Mouse (Mus musculus) kidney, postnatal 25 days (tissue): Measurements from ENCODE around the gene Slc36a4.
A peak's percentile ranks its signal among the peaks of the same experiment; 100 is the strongest.

ENCODE experiments used
- DNase-seq, 2 experiments: peaks; one replicate each; pipeline ENCODE4 v3.0.0; 2021; ENCODE audit warnings: mixed read lengths in 2 of 2

The Slc36a4 gene

DNA sequence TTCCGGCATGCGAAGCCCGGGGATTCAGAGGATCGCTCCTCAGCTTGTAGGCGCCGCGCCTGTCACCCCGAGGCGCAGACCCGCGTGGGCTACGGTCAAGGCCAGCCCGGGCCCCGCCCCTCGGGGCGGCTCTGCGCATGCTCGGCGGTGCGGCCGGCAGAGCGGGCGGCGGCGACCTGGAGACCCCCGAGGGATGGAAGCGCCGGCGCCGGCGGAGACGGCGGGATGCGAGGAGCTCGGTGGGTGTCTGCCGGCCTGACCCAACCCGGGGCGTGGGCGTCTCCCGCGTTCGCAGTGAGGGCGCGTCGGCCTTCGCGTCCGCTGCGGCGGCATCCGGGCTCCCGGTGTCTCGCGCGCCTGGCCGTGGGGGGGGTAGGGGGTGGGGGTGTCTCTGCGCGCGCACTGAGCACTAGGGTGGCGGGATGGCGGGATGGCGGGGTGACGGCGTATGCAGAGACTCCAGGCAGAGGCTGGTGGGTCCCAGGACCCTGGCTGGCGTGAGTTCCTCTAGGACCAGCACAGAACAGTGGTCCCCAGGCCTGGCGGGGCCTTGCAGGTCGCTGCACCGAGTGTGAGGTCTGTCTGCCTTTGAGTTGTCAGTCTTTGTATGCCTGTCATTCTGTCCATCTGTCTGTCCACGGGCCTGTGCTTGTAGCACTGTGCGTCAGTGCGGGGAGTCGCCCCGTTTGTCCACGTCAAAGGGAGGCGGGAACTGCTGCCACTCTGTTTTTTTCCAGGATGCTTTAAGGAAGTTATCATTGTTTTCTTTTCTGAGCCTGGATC is at the start of gene Slc36a4:
Slc36a4 (plus strand) TSS at position 140 of the 783 bp plus-strand sequence.
- peak; percentile 75 to 87 for DNase-seq

DNA sequence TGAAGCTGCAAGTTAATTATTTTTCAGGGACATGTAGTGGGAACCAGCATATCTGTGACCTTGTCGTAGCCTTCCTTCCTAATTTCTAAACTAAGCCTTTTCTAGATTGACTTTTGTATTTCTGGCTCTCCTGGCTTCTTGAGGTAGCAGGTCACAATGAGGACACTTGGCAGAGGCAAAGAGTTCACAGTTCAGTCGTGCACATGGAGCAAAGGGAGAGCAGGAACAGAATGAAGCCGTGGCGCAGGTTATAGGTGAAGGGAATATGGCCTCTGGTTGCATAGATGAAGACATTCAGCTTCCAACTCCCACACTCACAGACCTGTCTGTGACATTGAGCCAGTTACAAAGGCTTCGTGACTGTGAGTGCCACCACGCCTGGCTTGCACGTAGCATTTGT is 44.9 kb upstream of the Slc36a4 start:
- DNase-seq, result peak; percentile 62 to 72

DNA sequence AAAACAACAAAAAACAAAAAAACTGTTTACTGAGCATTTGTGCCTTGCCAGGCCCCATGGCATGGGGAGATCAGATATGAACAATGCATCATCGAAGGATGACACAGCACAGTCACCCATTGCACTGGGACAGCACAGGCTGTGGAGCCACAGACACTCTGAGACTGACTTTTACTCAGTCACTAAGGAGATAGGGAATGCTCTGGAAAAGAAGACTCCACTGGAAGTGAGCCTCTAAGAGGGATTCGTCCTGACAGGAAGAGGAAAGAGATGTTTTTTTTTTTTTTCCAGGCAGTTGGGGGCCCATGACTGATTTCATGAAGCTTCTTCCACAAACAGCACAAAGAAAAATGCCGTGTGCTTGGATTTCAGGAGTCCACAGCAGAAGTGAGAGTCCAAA is 40.1 kb upstream of the Slc36a4 start:
- no peak for DNase-seq

DNA sequence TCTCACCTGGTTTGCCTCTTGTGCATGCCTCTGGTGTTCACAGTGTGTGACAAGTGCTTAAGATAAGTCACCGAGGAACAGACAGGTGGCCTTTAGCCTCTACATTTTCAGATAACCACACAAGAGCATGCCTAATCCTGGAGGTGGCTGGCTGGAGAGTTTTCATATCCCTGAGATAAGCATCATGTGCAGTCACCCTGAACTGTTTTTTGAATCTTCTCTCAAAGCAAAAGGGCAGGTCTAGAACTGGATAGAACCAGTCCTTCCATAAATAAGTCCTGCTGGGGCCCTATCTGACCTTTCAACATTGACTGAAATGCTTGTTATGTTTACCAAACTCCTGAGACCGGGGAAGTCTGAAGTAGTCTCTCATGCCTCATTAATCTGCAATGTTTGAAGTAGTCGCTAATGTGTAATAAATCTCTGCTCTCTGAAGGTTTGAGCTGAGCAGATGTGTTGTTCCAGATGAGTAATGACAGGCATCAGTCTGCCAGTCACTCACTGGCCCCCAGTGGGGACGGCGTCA is 39.5 kb upstream of the Slc36a4 start:
- DNase-seq, result peak; percentile 19 to 44

DNA sequence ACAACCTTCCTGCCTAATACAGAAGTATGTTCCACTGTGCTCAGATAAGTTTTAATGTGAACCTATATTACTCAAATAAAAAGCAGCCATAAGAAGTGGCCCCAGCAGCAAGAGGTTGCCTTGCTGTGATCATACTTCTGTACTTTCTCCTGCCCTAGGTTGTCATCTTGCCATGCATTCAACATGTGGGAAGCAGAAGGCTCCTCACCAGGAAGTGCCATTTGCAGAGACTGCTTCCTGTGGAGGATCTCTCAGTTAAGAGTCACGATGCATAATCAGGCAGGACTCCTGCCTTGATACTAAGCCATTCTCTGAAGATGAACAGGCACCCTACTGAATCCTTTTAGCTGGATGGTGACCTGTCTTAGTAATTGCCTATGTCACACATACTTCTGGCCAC is 37.3 kb upstream of the Slc36a4 start:
- DNase-seq, result no peak

DNA sequence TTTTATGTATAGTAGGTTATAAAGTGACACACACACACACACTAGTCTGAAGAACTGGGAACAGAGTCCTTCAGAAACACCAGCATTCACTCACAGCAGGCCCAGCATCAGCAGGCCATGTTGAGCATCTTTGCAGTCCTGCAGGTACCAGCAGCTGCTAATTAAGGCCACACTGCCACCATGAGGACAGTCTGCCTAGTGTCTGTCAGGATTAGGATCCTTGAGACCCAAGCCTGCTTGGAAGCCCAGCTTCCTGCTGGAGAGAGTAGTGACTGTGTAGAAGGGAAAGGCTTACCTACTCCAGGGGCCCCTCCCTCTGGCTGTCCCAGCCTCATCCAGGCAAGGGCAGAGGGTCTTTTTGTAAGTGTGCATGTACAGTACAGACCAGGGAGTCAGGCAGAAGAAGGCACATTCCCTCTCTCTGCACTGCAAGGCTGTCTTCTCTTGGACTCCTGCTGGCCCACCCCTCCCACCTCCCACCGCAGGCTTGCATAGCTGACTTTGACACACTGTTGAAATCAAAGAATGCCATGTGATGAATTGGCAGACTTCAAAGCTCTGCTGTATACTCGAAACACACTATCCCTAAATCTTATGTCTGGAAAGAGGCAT is 27.6 kb upstream of the Slc36a4 start:
- DNase-seq, result peak; percentile 90 to 91

DNA sequence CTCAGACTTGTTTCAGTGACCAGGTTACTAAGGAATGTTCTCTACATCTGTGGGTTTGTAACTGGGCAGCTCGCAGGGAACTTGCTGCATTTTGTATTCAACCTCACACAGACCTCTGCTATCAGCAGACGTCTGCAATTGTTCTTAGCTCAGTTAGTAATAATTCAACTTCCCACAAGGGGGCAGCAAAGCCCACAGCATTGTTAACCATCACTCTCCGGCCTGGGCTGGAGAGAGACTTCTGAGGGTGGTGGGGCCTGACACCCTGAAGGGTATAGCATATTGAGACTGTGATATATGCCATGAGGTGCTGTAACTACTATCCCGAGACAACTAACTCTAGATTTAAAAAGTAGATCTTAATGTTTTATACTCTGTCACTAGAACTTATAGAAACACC is 24.3 kb upstream of the Slc36a4 start:
- peak; percentile 50 to 81 for DNase-seq

DNA sequence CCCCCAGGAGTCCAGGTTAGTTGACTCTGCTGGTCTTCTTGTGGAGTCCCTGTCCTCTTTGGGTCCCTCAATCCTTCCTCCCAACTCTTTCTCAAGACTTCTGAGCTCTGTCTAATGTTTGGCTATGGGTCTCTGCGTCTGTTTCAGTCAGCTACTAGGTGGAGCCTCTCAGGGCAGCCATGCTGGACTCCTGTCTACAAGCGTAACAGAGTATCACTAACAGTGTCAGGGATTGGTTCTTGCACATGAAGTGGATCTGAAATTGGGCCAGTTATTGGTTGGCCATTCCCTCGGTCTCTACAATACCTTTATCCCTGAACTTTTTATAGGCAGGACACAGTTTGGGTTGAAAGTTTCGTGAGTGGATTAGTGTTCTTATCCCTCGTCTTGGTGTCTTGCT is 22.2 kb upstream of the Slc36a4 start:
- no peak for DNase-seq

DNA sequence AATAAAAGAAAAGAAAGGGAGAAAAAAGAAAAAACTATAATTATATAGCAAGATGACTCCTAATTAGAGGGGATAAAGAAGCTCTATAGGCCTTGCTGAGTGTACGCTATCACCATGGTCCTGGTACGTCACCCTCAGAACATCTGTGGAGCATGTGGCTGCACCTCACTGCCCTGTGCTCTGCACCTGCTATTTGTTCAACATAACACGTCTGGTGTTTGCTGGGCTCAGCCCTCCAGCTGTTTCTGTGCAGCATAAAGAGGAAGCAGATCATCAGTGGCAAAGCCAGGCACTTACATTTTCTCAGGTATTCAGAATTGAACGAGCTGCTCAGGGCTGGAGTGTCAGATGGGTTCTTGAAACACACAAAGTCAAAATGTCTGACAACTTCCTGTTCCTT is 15.7 kb upstream of the Slc36a4 start:
- no peak for DNase-seq

DNA sequence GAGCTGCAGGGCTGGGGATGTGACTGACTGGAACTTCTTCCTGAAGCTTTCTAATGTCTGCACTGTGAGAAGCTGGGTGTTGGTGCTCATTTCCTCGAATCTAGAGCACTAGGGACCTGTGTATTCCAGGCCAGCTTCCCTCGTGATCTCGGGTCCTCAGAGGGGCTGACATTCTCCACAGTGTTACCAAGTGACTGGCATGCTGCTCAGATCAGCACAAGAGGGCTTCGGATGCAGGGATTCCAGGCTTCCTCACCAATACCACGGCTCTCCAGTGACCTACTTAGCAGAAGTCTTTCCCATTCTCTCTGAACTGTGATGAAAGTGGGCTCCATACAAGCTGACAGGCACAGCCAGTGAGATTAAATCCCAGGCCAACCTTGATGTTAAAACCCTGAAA is 14.5 kb upstream of the Slc36a4 start:
- DNase-seq, result no peak

DNA sequence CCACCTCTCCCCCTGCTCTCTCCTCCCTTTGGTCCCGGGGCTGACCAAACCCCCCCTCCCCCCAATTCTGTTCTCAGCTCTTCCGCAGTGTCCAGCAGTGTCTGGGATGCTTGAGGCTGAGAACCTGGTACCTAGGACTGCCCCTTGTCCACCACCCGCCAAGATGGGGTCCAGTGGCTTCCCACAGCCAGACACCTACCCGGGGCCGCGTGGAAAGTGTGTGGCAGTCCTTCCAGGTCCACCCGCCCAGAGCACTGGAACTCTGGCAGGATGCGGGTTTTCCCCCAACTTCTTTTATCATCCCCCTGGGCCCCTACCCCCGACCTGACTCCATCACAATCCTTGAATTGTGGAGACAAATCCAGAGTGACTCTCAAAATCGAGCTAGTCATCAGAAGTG is 3.8 kb upstream of the Slc36a4 start:
- DNase-seq, result no peak

DNA sequence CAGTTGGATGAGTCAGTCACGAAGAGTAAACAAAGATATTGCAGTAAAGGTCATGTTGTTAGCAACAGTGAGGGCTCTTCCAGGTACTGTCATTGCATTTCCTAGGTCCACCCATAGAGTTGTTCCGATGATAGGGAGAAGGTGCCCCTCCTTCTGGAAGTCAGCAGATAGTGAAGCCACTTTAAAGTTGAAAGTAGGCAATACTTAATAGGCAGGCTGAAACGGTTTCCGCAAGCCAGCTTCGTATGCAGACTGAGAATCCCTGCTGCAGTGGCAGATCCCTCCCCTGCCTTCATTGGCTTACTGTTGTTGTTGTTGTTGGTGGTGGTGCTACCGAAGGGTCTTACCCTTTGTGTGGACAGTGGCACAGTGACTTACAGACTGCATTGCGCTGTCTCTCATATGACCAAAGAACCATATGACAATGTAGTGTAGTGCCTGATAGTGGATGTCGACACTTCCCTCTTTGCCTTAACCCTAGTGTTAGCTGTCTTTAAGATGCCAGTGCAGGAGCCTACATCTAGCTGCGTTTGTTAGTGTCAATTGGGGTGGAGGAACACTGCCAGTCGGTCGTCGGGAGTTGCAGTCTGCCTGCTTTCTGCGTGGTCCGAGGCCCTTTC is 449 bp upstream of the Slc36a4 start:
- no peak for DNase-seq

DNA sequence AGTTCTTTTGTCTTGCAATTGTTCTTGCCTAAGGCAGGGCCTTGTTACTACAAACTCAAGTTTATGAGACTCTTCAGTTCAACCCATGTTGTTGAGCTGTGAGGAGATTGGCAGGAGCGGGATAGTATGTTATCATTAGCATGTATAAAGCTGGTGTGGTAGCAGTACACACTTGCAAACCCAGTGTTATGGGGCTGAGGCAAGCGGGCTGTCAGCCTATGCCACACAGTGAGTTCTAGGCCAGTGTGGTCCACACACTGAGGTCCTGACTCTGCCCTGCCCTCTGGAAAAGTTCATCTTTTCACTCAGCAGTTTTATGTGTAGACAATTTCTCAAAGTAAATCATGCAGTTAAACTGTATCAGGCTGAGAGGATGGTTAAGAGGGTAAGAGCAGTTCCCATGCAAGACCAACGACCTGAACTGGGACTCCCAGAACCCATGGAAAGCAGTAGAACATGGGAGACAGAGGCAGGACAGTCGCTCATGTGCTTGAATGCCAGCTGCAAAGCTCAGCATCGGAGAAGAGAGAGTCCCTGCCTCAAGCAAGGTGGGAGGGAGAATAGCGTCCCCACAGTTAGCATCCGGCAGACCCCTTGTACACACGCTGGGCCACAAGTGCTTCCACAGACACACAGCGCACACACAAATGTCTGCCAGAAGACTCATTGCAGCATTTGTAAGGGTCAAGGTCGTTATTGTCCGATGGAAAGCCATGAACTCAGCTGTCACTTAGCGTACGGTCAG is 1.5 kb downstream of the Slc36a4 start:
- DNase-seq, result no peak

DNA sequence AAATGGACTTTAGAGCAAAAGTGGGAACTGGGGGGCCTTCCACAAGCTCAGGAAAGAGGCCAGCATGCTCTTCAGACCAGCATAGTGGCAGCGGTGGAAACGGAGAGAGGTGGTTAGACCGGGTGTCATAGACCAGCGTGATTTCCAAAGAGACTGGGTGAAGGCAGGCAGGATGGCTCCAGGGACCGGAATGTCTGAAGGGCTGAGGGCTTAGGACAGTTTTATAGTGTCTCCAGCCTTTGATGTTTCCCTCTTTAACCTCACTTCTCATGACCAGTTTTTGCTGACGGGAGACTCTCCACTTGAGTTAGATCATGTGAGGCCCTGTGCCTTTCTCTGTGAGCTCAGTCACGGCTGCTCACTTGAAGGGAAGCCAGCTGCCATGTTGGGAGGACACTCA is 2.1 kb downstream of the Slc36a4 start:
- DNase-seq, result no peak

DNA sequence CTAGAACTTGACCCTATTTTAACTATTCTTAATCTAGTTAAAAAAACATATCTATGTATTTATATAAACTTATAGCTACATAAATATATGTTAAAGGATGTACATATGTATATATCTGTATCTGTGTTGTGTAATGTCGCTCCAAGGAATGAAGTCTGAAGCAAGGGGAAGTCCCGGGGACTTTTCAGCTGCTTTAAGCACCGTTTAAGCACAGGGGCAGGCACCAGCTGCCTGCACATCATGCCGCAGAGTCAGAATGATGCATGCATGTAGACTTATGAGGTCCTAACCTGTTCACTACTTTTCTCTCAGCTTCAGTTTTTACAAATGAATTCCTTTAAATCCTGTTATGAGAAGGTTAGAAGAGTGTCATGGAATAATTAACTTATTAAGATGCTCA is 5.3 kb downstream of the Slc36a4 start:
- DNase-seq, result no peak

DNA sequence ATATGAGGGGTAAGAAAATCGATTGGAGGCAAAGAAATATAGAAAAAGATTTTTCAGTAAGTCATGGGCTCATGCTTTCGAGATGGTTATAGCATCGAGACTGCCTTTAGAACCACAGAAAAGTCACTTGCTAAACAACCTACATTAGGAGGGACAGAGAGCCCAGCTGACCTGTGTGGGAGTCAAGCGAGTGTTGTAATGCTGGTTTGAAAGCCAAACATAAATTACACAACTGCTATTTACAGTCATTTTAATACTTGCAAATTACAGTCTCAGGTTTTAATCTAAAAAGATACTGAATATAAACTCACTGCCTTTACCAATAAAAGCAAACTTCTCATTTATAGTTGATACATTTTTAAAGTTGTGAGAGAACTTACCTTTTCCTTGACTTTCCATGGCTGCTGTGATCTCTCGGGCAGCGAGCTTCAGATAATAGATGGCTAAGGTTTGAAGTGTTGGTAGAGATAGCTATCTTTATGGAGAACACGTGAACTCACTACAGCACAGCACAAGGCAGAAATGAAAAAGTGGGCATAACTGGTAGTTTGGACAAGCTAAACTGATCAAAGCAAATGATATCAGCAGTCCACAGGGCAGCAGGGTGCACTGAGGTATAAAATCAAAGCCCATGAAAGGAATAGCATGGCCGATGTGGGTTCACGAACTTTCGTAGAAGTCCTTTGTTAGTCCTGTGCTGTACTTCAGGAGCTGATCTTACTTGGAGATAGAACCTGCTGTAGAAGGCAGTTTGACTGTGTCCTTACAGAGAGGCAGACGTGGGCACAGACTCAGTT is 5.9 kb downstream of the Slc36a4 start:
- DNase-seq, result no peak

DNA sequence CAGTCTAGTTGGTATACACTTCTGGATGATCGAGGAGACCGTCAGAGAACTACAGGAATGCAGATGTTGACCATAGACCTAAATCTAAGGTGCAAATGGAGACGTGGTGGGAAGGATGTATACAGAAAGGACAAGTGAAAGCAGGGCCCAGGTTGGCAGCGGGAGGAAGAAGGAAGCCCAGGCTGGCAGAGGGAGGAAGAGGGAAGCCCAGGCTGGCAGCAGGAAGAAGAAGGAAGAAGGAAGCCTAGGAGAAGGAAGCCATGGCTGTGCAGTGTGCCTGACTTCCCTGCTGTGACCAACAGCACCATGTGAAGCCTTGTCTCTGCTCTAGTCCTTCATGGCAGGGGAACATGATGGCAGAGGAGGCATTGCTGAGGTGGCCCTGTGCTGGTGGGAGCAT is 7.8 kb downstream of the Slc36a4 start:
- no peak for DNase-seq

DNA sequence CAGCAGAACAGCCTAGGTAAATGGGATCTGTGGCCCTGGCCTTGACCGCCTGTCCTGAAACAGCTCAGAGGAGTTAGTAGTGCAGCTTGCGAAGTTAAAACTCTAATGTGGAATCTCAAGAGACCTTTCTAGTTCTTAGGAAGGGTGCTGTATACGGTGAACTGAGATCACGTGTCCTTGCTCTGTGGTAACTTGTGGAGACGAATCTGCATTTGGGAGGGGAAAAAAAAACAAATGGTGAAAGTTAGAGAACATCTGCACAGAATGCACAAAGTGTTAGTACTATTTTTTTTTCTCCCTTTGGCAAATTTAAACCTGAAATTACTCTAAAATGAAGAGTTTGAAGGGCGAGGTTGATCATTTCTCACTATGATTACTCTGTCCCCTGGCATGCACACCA is 8.8 kb downstream of the Slc36a4 start:
- no peak for DNase-seq

DNA sequence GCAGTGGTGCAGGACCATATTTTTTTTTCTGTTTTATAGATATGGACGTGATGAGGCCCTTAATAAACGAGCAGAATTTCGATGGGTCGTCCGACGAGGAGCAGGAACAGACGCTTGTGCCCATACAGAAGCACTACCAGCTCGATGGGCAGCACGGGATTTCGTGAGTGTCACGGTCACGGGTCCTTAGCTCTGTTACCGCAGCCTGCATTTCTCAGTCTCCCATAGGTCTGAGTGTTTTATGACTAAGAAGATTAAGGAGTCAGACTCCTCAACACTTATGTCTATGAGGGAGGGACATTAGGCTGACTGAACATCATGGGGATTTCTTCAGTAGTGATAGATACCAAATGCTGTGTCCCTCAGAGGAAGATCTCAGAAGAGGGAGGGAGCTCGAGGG is 10.1 kb downstream of the Slc36a4 start:
- DNase-seq, result no peak

DNA sequence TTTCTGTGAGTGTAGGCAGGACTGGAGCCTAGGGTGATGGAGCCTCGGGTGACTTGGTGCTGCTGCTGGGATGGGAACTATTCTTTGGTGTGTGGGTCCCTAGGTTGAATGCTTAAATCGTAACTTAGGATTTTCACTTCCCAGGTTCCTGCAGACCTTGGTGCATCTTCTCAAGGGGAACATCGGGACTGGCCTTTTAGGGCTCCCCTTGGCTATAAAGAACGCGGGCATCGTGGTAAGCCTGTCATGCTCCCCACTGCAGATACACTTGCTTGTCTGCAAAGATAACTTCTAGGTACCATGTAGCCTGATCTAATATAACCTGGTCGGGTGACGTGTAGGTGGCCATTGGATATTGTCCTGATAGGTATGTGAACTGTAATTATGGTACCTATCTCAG is 11.0 kb downstream of the Slc36a4 start:
- no peak for DNase-seq

DNA sequence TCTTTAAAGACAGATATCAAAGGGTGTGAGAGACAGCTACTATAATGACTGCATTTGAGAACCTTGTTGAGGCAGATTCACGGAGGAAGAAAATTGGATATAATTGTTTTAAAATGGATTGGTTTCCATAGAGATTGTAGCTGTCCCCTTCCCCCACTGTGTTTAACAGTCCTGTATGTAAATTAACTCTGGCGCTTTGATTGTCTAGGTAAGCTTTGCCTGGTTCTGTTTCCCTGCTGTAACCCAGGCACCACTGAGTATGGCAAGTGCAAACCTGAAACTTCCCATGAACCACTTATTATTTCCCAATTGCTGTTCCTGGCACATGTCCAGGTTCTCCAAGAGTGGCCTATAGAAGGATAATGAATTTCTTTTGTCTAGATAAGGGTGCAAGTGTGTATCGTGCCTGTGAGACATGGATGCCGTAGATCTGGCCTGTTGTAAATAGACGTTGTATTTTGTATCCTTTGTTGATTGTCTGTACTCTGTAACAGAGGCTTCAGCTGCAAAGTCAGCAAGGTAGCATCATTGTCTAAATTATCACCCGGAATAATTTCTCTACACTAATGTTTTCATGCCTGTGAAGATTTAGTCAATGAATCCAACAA is 11.8 kb downstream of the Slc36a4 start:
- DNase-seq, result no peak

DNA sequence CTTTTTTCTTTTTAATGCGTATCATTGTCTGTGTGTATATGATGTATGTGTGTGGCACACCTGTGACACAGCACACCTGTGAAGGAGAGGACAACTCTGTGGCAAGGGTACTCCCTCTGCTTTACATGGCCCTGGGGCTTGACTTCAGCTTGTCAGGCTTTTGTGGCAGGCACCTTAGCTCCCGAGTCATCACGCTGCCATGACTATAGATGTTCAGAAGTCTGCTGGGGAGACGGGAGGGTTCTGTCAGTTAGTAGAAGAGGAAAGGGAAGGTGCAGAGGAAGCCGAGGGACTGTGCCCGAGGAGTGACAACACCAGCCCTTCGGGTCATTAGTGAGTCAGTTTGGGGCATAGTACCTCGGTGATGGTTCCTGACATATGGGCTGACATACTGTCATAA is 13.0 kb downstream of the Slc36a4 start:
- DNase-seq, result no peak
